Mouse (Mus musculus) spleen, adult 2 months (tissue): ENCODE data around the gene Tapbpl.

ENCODE experiments used
- CTCF ChIP-seq: fragments of 200-500 bp; IDR thresholded peaks from 2 replicates; pipeline ENCODE4 v1.5.1; 2011; ENCODE audit warnings: mild to moderate bottlenecking, inconsistent platforms; ENCODE audit not compliant: insufficient read depth, insufficient read length, insufficient replicate concordance; ENCODE audit errors: extremely low read depth
- POLR2A ChIP-seq: fragments of 200-500 bp; IDR thresholded peaks from 2 replicates; pipeline ENCODE4 v1.6.1; 2011; ENCODE audit warnings: low read depth, low read length, inconsistent platforms

DNA sequence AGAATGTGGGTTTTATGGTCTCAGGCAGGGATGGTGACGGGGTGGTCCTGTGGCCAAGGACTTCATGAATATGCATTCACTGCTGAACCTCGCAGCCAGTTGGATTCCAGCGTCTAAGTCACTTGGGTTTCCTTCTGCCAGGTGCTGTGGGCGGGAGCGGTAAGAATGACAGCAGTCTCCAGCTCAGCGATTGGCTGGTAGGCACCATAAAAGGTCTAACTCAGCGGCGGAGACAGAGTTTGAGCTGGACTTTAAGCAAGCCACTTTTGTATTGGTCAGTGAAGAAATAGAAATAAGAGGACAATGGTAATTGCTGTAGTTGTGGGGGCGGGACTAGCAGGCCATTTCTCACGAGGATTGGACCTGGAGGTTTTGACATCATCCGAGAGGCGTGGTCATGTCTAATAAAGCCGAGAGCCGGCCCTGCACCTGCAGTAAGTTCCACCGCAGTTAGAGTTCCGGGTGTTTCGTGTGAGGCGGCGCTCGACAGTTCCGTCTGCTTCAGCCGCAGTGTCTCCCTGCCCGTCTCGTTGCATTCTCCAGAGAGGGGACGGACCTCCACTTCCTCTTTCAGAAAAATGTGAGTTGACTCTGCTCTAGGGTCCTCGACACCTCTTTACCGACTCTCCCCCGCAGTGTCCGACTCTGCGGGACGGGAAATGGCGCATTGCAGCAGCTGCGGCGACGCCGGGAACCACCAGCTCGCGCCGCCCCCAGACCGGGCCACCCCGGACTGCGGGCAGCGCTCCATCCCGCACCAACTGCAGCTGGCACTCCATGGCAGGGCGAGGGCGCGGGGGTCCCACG lies 16.3 kb downstream of the Tapbpl start, which contains the start of gene Vamp1:
- TF ChIP-seq CTCF (no peak), POLR2A (peak; percentile 94)
